Mouse (Mus musculus): ENCODE data around the gene Srf.

DNA sequence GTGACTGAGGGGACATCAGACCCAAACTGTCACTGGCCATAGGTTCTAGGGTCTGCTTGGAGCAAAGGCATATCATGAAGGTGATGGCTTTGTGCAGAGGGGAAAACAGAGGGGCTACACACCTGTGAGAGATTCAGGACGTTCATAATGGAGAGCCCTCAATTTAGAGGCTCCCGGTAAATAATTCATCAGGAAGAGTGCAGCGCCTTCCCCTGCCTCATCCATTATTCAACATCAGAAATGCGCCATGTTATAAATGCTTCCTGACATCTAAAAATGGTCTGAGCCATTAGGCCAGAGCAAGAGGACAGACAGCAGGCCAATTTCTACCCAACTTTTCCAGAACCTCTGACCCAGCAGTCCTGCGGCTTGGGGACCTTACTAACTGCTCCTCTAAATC lies 49.2 kb upstream of the Srf start:
- TF ChIP-seq CTCF (IDR thresholded peaks at IDR 0.05; ENCODE audit: low read depth, low read length) (no peak), POLR2A (IDR thresholded peaks at IDR 0.05; ENCODE audit: insufficient read depth, low read length) (no peak), EP300 (IDR thresholded peaks at IDR 0.05; ENCODE audit: insufficient read depth, low read depth, low read length) (no peak)
